Mouse (Mus musculus) hindbrain, embryonic 14.5 days (tissue): ENCODE measurements around the gene Krit1. TPM values are rescaled to one million over a fixed set of nuclear protein-coding genes. Genes with fewer than 3 reads are reported as not detected.
A peak's percentile ranks its signal among the peaks of the same experiment; 100 is the strongest.
"Not testable (repeated sequence)": the region's sequence is repeated elsewhere in the genome, so short reads cannot be mapped to it uniquely, and the experiment has no call there.

Experiments used
- ATAC-seq: fragments of 200-750 bp; cut with Nextera tagmentation; 2 replicates; pipeline ENCODE4 v1.8.0; 2017; ENCODE audit warnings: moderate number of reproducible peaks, mild to moderate bottlenecking, moderate TSS enrichment, moderate library complexity; ENCODE audit not compliant: low FRiP score
- DNase-seq: peaks from one replicate; pipeline ENCODE4 v3.0.0-alpha.2; 2015; ENCODE audit warnings: low spot score
- H3K27ac ChIP-seq: fragments of 300-500 bp; sonication (generic); 2 replicates; pipeline ENCODE4 v1.5.1; 2014; ENCODE audit warnings: mild to moderate bottlenecking, moderate library complexity
- H3K27me3 ChIP-seq: fragments of 300-500 bp; sonication (generic); 2 replicates; pipeline ENCODE4 v1.6.1; 2014; ENCODE audit warnings: mild to moderate bottlenecking, low read length, mixed read lengths; ENCODE audit not compliant: control insufficient read depth, insufficient read depth
- H3K36me3 ChIP-seq: fragments of 300-500 bp; sonication (generic); replicated peaks from 2 replicates; pipeline ENCODE4 v1.6.1; 2014; ENCODE audit not compliant: control insufficient read depth, insufficient read depth
- H3K4me1 ChIP-seq: fragments of 300-500 bp; sonication (generic); replicated peaks from 2 replicates; pipeline ENCODE4 v1.6.1; 2014; ENCODE audit warnings: antibody characterized with exemption, low read length, mixed read lengths; ENCODE audit not compliant: control insufficient read depth, insufficient read depth
- H3K4me2 ChIP-seq: fragments of 300-500 bp; sonication (generic); replicated peaks from 2 replicates; pipeline ENCODE4 v1.6.1; 2014; ENCODE audit warnings: mild to moderate bottlenecking, moderate library complexity
- H3K4me3 ChIP-seq: fragments of 300-500 bp; sonication (generic); replicated peaks from 2 replicates; pipeline ENCODE4 v1.5.1; 2014; ENCODE audit warnings: mild to moderate bottlenecking, low read length
- H3K9ac ChIP-seq: fragments of 300-500 bp; sonication (generic); 2 replicates; pipeline ENCODE4 v1.6.1; 2014
- H3K9me3 ChIP-seq: fragments of 300-500 bp; sonication (generic); 2 replicates; pipeline ENCODE4 v1.6.1; 2016; ENCODE audit warnings: low read length; ENCODE audit not compliant: control insufficient read depth
- WGBS: fragments of 180-500 bp; shearing (Covaris S2); extraction: QIAGEN DNeasy Blood & Tissue Kit; methylation state at CpG from one replicate; pipeline ENCODE4 v1.1.7; 2014; 5-methylcytosine and 5-hydroxymethylcytosine counted together
- polyA plus RNA-seq: library from polyadenylated mRNA; unstranded; fragments of >200 nt; fragmentation: Nextera tagmentation; extraction: Ambion mirVana; gene quantifications from 2 replicates; pipeline ENCODE4 v1.2.1, GENCODE M21; 2014

Gene Krit1
- polyA plus RNA-seq, 1 experiment from 2014 or later: 51.4 TPM

DNA sequence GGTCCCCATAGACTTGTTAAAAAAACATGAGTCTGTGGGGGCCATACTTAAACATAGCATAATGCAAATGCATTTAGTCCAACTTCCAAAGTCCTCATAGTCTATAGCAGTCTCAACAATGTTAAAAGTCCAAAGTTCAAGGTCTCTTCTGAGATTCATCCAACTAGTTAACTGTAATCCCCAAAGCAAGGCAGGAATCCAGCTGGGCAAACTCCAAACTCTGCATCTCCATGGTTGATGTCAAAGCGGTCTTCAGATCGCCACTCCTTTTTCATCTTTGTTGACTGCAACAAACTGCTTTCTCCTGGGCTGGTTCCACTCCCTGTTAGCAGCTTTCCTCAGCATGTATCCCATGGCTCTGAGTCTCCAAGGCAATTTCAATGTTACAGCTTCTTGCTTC, 5.9 kb upstream of the Krit1 start:
- WGBS: 95% methylated on average over 2 of the region's 2 CpGs
- not testable (repeated sequence) for H3K36me3 ChIP-seq, H3K9ac ChIP-seq, ATAC-seq, H3K4me3 ChIP-seq, H3K27ac ChIP-seq, H3K27me3 ChIP-seq, H3K4me2 ChIP-seq, DNase-seq, H3K9me3 ChIP-seq
- peaks cover 12% of the 10 kb centered on the region for H3K4me1 ChIP-seq

GRCm38 (mm10) chr5:3798656-3799055, 4.3 kb upstream of the Krit1 start:
- not testable (repeated sequence) for H3K9ac ChIP-seq, H3K4me3 ChIP-seq

DNA sequence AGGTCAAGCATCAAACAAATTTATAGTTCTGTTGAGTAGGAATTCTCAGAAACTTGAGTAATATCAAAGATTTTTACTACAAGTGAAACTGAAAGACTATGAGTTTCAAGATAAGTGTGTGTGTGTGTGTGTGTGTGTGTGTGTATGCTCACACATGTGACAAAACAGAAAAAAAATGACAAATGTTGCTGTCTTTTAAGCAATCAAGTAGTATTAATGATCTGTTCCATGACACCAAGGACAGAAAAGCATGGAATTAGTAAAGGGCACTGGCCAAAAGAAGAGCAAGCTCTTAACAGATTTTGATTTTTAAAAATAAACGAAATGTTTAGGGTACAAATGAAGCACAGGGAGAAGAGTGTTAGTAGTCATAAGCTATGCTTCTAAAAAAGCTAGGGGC, 2.9 kb upstream of the Krit1 start:
- ATAC-seq (no peak), DNase-seq (no peak)
- H3K4me3 ChIP-seq: no peak overlapping the region

More at GRCm38 (mm10) chr5:3798656-3799055, 4.3 kb upstream of the Krit1 start:
- not testable (repeated sequence) for H3K4me2 ChIP-seq, DNase-seq, H3K27ac ChIP-seq, H3K9me3 ChIP-seq, H3K36me3 ChIP-seq, ATAC-seq, H3K27me3 ChIP-seq
- H3K4me1 ChIP-seq: peaks cover 12% of the 10 kb centered on the region

DNA sequence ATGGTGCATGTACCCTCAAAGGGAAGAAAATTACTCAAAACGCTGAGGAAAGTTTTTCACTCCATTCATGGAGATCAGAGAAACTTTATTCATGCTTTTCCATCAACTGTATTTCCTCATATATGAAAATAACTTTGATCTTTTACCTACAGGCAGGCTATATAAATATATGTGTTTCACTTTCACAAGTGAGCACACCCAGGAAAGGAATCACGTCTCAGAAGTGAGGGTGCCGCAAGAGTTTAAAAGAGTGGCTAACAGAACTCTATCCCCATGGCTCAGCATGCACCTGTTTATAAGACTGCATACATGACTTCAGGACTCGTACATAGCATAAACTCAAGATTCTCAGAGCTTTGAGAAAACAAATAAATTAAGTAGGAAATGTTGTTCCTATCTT, 2.1 kb upstream of the Krit1 start:
- DNase-seq (no peak), ATAC-seq (no peak)
- Histone ChIP-seq H3K27ac (no peak overlapping the region), H3K4me3 (peak overlapping the region; percentile 87), H3K4me2 (peak overlapping the region; percentile 74), H3K4me1 (peaks cover 19% of the 10 kb centered on the region), H3K27me3 (no peaks in the 10 kb centered on the region), H3K9me3 (no peaks in the 10 kb centered on the region), H3K9ac (peak overlapping the region; percentile 40), H3K36me3 (no peaks in the 10 kb centered on the region)
- 79% methylated on average over 4 of the region's 4 CpGs for WGBS

More for the DNA sequence above, 2.9 kb upstream of the Krit1 start:
- no peaks in the 10 kb centered on the region for H3K9me3 ChIP-seq
- H3K4me2 ChIP-seq: no peak overlapping the region
- H3K4me1 ChIP-seq: peaks cover 16% of the 10 kb centered on the region
- H3K27me3 ChIP-seq: no peaks in the 10 kb centered on the region
- no peak overlapping the region for H3K9ac ChIP-seq
- no peak overlapping the region for H3K27ac ChIP-seq
- 93% methylated on average over 1 of the region's 1 CpGs for WGBS
- H3K36me3 ChIP-seq: 0 out of 2 replicates have a peak, but pooled peaks cover 1% of the 10 kb centered on the region

GRCm38 (mm10) chr5:3801672-3802432, 1.1 kb upstream of the Krit1 start:
- peak overlapping the region; percentile 74 for H3K4me2 ChIP-seq
- no peaks in the 10 kb centered on the region for H3K27me3 ChIP-seq
- H3K9ac ChIP-seq: peak overlapping the region; percentile 89
- DNase-seq (no peak), ATAC-seq (peak; percentile 0; the same call in 1 of the 2 replicates)
- H3K27ac ChIP-seq: peak overlapping the region; percentile 89
- WGBS: 7% methylated on average over 18 of the region's 18 CpGs
- no peaks in the 10 kb centered on the region for H3K9me3 ChIP-seq
- H3K4me3 ChIP-seq: peak overlapping the region; percentile 87
- H3K36me3 ChIP-seq: no peaks in the 10 kb centered on the region
- H3K4me1 ChIP-seq: peaks cover 19% of the 10 kb centered on the region

- H3K27me3 ChIP-seq: no peaks in the 10 kb centered on the region
- peak overlapping the region; percentile 74 for H3K4me2 ChIP-seq
- 1% methylated on average over 36 of the region's 36 CpGs for WGBS
- peak overlapping the region; percentile 87 for H3K4me3 ChIP-seq
- H3K27ac ChIP-seq: peak overlapping the region; percentile 89
- peak overlapping the region; percentile 89 for H3K9ac ChIP-seq
- H3K4me1 ChIP-seq: peaks cover 19% of the 10 kb centered on the region
- ATAC-seq (peak; percentile 80), DNase-seq (no peak)
- H3K9me3 ChIP-seq: no peaks in the 10 kb centered on the region
- H3K36me3 ChIP-seq: peaks cover 14% of the 10 kb centered on the region; the same call in 1 of the 2 replicates
Measured at GRCm38 (mm10) chr5:3803292-3804165, 545 bp downstream of the Krit1 start.

DNA sequence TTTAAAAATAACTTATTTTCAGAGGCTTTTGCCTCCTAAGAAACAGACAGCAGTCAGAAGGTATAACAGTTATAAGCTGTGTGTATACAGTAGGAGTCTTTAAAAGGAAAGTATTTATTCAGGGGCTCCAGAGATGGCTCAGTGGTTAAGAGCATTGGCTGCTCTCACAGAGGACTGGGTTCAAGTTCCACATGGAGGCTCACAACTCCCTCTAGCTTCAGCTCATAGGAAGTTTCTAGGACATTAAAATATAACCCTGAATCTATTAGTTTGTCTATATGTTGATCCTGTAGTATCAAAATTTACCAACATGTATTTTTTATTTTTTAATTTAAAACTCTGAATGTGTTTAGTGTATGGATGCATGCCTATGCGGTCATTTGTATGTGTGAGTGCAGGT, 5.5 kb downstream of the Krit1 start:
- ATAC-seq (no peak), DNase-seq (no peak)
- Histone ChIP-seq H3K27ac (no peak overlapping the region), H3K4me2 (no peak overlapping the region), H3K9me3 (no peaks in the 10 kb centered on the region), H3K36me3 (peaks cover 48% of the 10 kb centered on the region), H3K4me3 (no peak overlapping the region), H3K4me1 (peaks cover 7% of the 10 kb centered on the region), H3K9ac (no peak overlapping the region), H3K27me3 (no peaks in the 10 kb centered on the region)
- 97% methylated on average over 1 of the region's 1 CpGs for WGBS

- Histone ChIP-seq H3K4me1 (no peaks in the 10 kb centered on the region), H3K4me2 (no peak overlapping the region), H3K27me3 (no peaks in the 10 kb centered on the region), H3K4me3 (no peak overlapping the region), H3K27ac (no peak overlapping the region), H3K36me3 (peaks cover 72% of the 10 kb centered on the region), H3K9ac (no peak overlapping the region), H3K9me3 (0 out of 2 replicates have a peak, but pooled peaks cover 7% of the 10 kb centered on the region)
- ATAC-seq: no peak
- 81% methylated on average over 1 of the region's 1 CpGs for WGBS
- DNase-seq: no peak
Measured at GRCm38 (mm10) chr5:3834107-3834506, 31.1 kb downstream of the Krit1 start.

DNA sequence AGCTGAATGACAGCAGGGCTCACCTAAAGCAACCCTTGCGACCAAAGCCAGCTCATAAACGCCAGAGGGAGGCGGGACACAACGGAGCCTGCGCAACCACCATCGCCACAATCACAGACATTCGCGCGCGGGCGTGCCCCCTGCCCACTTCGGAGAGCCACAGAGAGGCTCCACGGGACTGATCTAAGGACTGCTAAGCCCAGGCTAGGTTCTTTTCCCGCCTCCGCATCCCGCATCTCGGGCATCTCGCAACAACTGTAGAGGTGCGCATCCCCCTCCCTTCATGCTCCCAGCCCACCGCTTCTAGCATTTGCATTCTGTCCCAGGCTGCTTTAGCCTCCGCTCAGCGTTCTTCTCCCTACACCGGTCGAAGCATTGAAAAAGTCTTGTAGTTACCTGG, 42.0 kb downstream of the Krit1 start, which contains the start of gene Lrrd1:
Gene Lrrd1, plus strand, starts transcription at position 148 of the 400 bp plus-strand sequence.
- ATAC-seq: no peak
- Histone ChIP-seq H3K4me1 (peaks cover 4% of the 10 kb centered on the region; the same call in 1 of the 2 replicates), H3K9me3 (no peaks in the 10 kb centered on the region), H3K4me3 (peak within 1 kb of the TSS; percentile 33), H3K9ac (peak within 1 kb of the TSS; percentile 35; the same call in 1 of the 2 replicates), H3K27me3 (no peaks in the 10 kb centered on the region), H3K36me3 (peaks cover 23% of the 10 kb centered on the region), H3K4me2 (peak within 1 kb of the TSS; percentile 60), H3K27ac (no peak within 1 kb of the TSS)
- DNase-seq: no peak
- 4% methylated on average over 24 of the region's 24 CpGs for WGBS
